Mouse (Mus musculus): ENCODE results near the gene Rps6kb1. TPM values are rescaled to one million over a fixed set of nuclear protein-coding genes. Genes with fewer than 3 reads are reported as not detected.

Gene Rps6kb1
- polyA plus RNA-seq, 1 experiment, result 44.0 TPM

GRCm38 (mm10) chr11:86573646-86574231 lies 29.1 kb upstream of the Rps6kb1 start:
- H3K4me1 ChIP-seq (ENCODE audit: control insufficient read depth, insufficient read depth, insufficient read length, low read length), result peaks cover 19% of the 10 kb centered on the region
- H3K4me3 ChIP-seq (ENCODE audit: insufficient read depth, low read depth, low read length), result no peak overlapping the region
- no peak overlapping the region for H3K27ac ChIP-seq (replicated peaks; ENCODE audit: low read depth, low read length)

- H3K4me1 ChIP-seq (ENCODE audit: control insufficient read depth, insufficient read depth, insufficient read length, low read length), result peaks cover 9% of the 10 kb centered on the region; the same call in 1 of the 2 replicates
- H3K27ac ChIP-seq (replicated peaks; ENCODE audit: low read depth, low read length), result no peak overlapping the region
- H3K4me3 ChIP-seq (ENCODE audit: insufficient read depth, low read depth, low read length), result no peak overlapping the region
Measured at GRCm38 (mm10) chr11:86572623-86573022, 28.0 kb upstream of the Rps6kb1 start.

GRCm38 (mm10) chr11:86571871-86572270 lies 27.3 kb upstream of the Rps6kb1 start:
- Histone ChIP-seq H3K4me1 (ENCODE audit: control insufficient read depth, insufficient read depth, insufficient read length, low read length) (peaks cover 8% of the 10 kb centered on the region; the same call in 1 of the 2 replicates), H3K4me3 (ENCODE audit: insufficient read depth, low read depth, low read length) (no peak overlapping the region), H3K27ac (replicated peaks; ENCODE audit: low read depth, low read length) (no peak overlapping the region)

GRCm38 (mm10) chr11:86571047-86571855 lies 26.6 kb upstream of the Rps6kb1 start:
- Histone ChIP-seq H3K4me3 (ENCODE audit: insufficient read depth, low read depth, low read length) (no peak overlapping the region), H3K27ac (replicated peaks; ENCODE audit: low read depth, low read length) (no peak overlapping the region), H3K4me1 (ENCODE audit: control insufficient read depth, insufficient read depth, insufficient read length, low read length) (peaks cover 8% of the 10 kb centered on the region; the same call in 1 of the 2 replicates)

GRCm38 (mm10) chr11:86570261-86570746 lies 25.7 kb upstream of the Rps6kb1 start:
- Histone ChIP-seq H3K4me3 (ENCODE audit: insufficient read depth, low read depth, low read length) (no peak overlapping the region), H3K27ac (replicated peaks; ENCODE audit: low read depth, low read length) (no peak overlapping the region; the same call in 1 of the 2 replicates), H3K4me1 (ENCODE audit: control insufficient read depth, insufficient read depth, insufficient read length, low read length) (peaks cover 5% of the 10 kb centered on the region; the same call in 1 of the 2 replicates)

- no peak overlapping the region for H3K27ac ChIP-seq (replicated peaks; ENCODE audit: low read depth, low read length)
- peaks cover 5% of the 10 kb centered on the region; the same call in 1 of the 2 replicates for H3K4me1 ChIP-seq (ENCODE audit: control insufficient read depth, insufficient read depth, insufficient read length, low read length)
- no peak overlapping the region for H3K4me3 ChIP-seq (ENCODE audit: insufficient read depth, low read depth, low read length)
Measured at GRCm38 (mm10) chr11:86568425-86568824, 23.8 kb upstream of the Rps6kb1 start.

- no peak overlapping the region for H3K4me3 ChIP-seq (ENCODE audit: insufficient read depth, low read depth, low read length)
- no peaks in the 10 kb centered on the region for H3K4me1 ChIP-seq (ENCODE audit: control insufficient read depth, insufficient read depth, insufficient read length, low read length)
- no peak overlapping the region for H3K27ac ChIP-seq (replicated peaks; ENCODE audit: low read depth, low read length)
Measured at GRCm38 (mm10) chr11:86558258-86558657, 13.7 kb upstream of the Rps6kb1 start.

- no peaks in the 10 kb centered on the region for H3K4me1 ChIP-seq (ENCODE audit: control insufficient read depth, insufficient read depth, insufficient read length, low read length)
- H3K4me3 ChIP-seq (ENCODE audit: insufficient read depth, low read depth, low read length), result no peak overlapping the region
Measured at GRCm38 (mm10) chr11:86553525-86553924, 8.9 kb upstream of the Rps6kb1 start.

GRCm38 (mm10) chr11:86547412-86547811 lies 2.8 kb upstream of the Rps6kb1 start:
- H3K27ac ChIP-seq (replicated peaks; ENCODE audit: low read depth, low read length), result no peak overlapping the region
- H3K4me1 ChIP-seq (ENCODE audit: control insufficient read depth, insufficient read depth, insufficient read length, low read length), result peaks cover 3% of the 10 kb centered on the region; the same call in 1 of the 2 replicates
- H3K4me3 ChIP-seq (ENCODE audit: insufficient read depth, low read depth, low read length), result no peak overlapping the region

More at GRCm38 (mm10) chr11:86553525-86553924, 8.9 kb upstream of the Rps6kb1 start:
- H3K27ac ChIP-seq (replicated peaks; ENCODE audit: low read depth, low read length), result no peak overlapping the region

- peak overlapping the region; percentile 62 for H3K4me3 ChIP-seq (ENCODE audit: insufficient read depth, low read depth, low read length)
- H3K27ac ChIP-seq (replicated peaks; ENCODE audit: low read depth, low read length), result no peak overlapping the region
- H3K4me1 ChIP-seq (ENCODE audit: control insufficient read depth, insufficient read depth, insufficient read length, low read length), result peaks cover 7% of the 10 kb centered on the region; the same call in 1 of the 2 replicates
Measured at GRCm38 (mm10) chr11:86545556-86545955, 951 bp upstream of the Rps6kb1 start.

- Histone ChIP-seq H3K4me1 (ENCODE audit: control insufficient read depth, insufficient read depth, insufficient read length, low read length) (peaks cover 11% of the 10 kb centered on the region), H3K4me3 (ENCODE audit: insufficient read depth, low read depth, low read length) (peak overlapping the region; percentile 77), H3K27ac (replicated peaks; ENCODE audit: low read depth, low read length) (peak overlapping the region; percentile 73)
Measured at GRCm38 (mm10) chr11:86543960-86544638, 506 bp downstream of the Rps6kb1 start.

GRCm38 (mm10) chr11:86542851-86543250 lies 1.8 kb downstream of the Rps6kb1 start:
- Histone ChIP-seq H3K4me1 (ENCODE audit: control insufficient read depth, insufficient read depth, insufficient read length, low read length) (peaks cover 12% of the 10 kb centered on the region), H3K4me3 (ENCODE audit: insufficient read depth, low read depth, low read length) (no peak overlapping the region), H3K27ac (replicated peaks; ENCODE audit: low read depth, low read length) (no peak overlapping the region)

GRCm38 (mm10) chr11:86540476-86540845 lies 4.1 kb downstream of the Rps6kb1 start:
- Histone ChIP-seq H3K27ac (replicated peaks; ENCODE audit: low read depth, low read length) (peak overlapping the region; percentile 59), H3K4me1 (ENCODE audit: control insufficient read depth, insufficient read depth, insufficient read length, low read length) (peaks cover 12% of the 10 kb centered on the region), H3K4me3 (ENCODE audit: insufficient read depth, low read depth, low read length) (no peak overlapping the region)

- H3K4me1 ChIP-seq (ENCODE audit: control insufficient read depth, insufficient read depth, insufficient read length, low read length), result peaks cover 12% of the 10 kb centered on the region
- no peak overlapping the region for H3K4me3 ChIP-seq (ENCODE audit: insufficient read depth, low read depth, low read length)
- H3K27ac ChIP-seq (replicated peaks; ENCODE audit: low read depth, low read length), result peak overlapping the region; percentile 59
Measured at GRCm38 (mm10) chr11:86539716-86540475, 4.7 kb downstream of the Rps6kb1 start.
